Mouse (Mus musculus) embryo, embryonic 11.5 days (tissue): Measurements from ENCODE around the gene Fam185a.

Experiments
- DNase-seq: peaks from one replicate; pipeline ENCODE4 v3.0.0-alpha.2; 2012; ENCODE audit warnings: low read depth, low spot score

The Fam185a gene

GRCm38 (mm10) chr5:21493294-21493999 lies 68.7 kb downstream of the Fam185a start:
- no peak for DNase-seq

GRCm38 (mm10) chr5:21494781-21495180 lies 70.0 kb downstream of the Fam185a start:
- no peak for DNase-seq

GRCm38 (mm10) chr5:21496321-21496720 lies 71.6 kb downstream of the Fam185a start:
- DNase-seq: no peak

GRCm38 (mm10) chr5:21496881-21497280 lies 72.1 kb downstream of the Fam185a start:
- no peak for DNase-seq

GRCm38 (mm10) chr5:21498490-21498889 lies 73.7 kb downstream of the Fam185a start:
- no peak for DNase-seq

- DNase-seq: no peak
Observed at GRCm38 (mm10) chr5:21498925-21499324, 74.2 kb downstream of the Fam185a start.

- no peak for DNase-seq
Observed at GRCm38 (mm10) chr5:21500133-21500532, 75.4 kb downstream of the Fam185a start.

GRCm38 (mm10) chr5:21500941-21501340 lies 76.2 kb downstream of the Fam185a start:
- no peak for DNase-seq

- no peak for DNase-seq
Observed at GRCm38 (mm10) chr5:21502936-21503610, 78.3 kb downstream of the Fam185a start.

GRCm38 (mm10) chr5:21505159-21505558 lies 80.4 kb downstream of the Fam185a start:
- no peak for DNase-seq

GRCm38 (mm10) chr5:21506887-21507286 lies 82.1 kb downstream of the Fam185a start:
- DNase-seq: no peak

- DNase-seq: no peak
Observed at GRCm38 (mm10) chr5:21509801-21510200, 85.0 kb downstream of the Fam185a start.

GRCm38 (mm10) chr5:21513363-21513762 lies 88.6 kb downstream of the Fam185a start:
- no peak for DNase-seq

- no peak for DNase-seq
Observed at GRCm38 (mm10) chr5:21517562-21517961, 92.8 kb downstream of the Fam185a start.

GRCm38 (mm10) chr5:21518207-21518606 lies 93.4 kb downstream of the Fam185a start:
- no peak for DNase-seq

GRCm38 (mm10) chr5:21519166-21519565 lies 94.4 kb downstream of the Fam185a start:
- DNase-seq: no peak

GRCm38 (mm10) chr5:21526835-21527485 lies 102.2 kb downstream of the Fam185a start:
- DNase-seq: no peak

GRCm38 (mm10) chr5:21527488-21527911 lies 102.7 kb downstream of the Fam185a start:
- DNase-seq: no peak

GRCm38 (mm10) chr5:21528068-21528842 lies 103.5 kb downstream of the Fam185a start:
- DNase-seq: no peak

GRCm38 (mm10) chr5:21529110-21529720 lies 104.5 kb downstream of the Fam185a start:
- no peak for DNase-seq
